Mouse (Mus musculus): Measurements from ENCODE around the gene Prok2. TPM values are rescaled to one million over a fixed set of nuclear protein-coding genes. Genes with fewer than 3 reads are reported as not detected.

Prok2 gene
- polyA plus RNA-seq, 1 experiment from 2014 or later: 0.27 TPM

DNA sequence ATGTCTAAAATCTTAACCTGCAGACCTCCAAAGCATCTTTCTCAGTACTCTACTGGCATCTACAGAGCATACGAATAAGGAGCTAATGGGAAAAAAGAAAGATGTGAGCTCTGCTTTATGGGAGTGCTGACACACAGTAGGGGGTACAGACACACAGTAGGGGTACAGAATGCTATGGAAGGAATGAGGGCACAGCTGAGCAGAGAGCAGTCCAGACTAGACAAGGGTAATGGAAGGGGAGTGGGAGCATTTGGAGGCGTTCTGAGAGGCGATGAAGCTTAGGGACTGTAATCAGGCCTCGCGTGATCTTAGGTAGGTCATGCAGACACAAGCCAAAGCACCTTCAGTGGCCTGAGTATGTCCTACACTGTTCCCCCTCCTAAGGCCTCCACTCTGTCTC lies 42.2 kb downstream of the Prok2 start:
- Histone ChIP-seq H3K27ac (ENCODE audit: low read length) (no peak overlapping the region), H3K9me3 (replicated peaks; ENCODE audit: control insufficient read depth, low read length) (0 out of 2 replicates have a peak, but pooled peaks cover 4% of the 10 kb centered on the region), H3K9ac (ENCODE audit: low read length) (no peak overlapping the region), H3K4me3 (replicated peaks; ENCODE audit: low read length) (no peak overlapping the region), H3K27me3 (ENCODE audit: control insufficient read depth, insufficient read depth, low read length) (no peaks in the 10 kb centered on the region), H3K4me2 (ENCODE audit: low read depth, low read length) (no peak overlapping the region), H3K4me1 (ENCODE audit: control insufficient read depth, insufficient read depth, low read length) (no peaks in the 10 kb centered on the region), H3K36me3 (ENCODE audit: control insufficient read depth, insufficient read depth, low read length) (no peaks in the 10 kb centered on the region)
- 92% methylated on average over 5 of the region's 5 CpGs for WGBS
- no peak for ATAC-seq (ENCODE audit: insufficient read depth, low FRiP score)

GRCm38 (mm10) chr6:99678108-99678507 lies 48.1 kb downstream of the Prok2 start:
- H3K36me3 ChIP-seq (ENCODE audit: control insufficient read depth, insufficient read depth, low read length): no peaks in the 10 kb centered on the region
- WGBS: 83% methylated on average over 11 of the region's 11 CpGs
- H3K27me3 ChIP-seq (ENCODE audit: control insufficient read depth, insufficient read depth, low read length): no peaks in the 10 kb centered on the region
- no peak overlapping the region for H3K9ac ChIP-seq (ENCODE audit: low read length)
- H3K4me3 ChIP-seq (replicated peaks; ENCODE audit: low read length): no peak overlapping the region
- H3K9me3 ChIP-seq (replicated peaks; ENCODE audit: control insufficient read depth, low read length): no peaks in the 10 kb centered on the region
- H3K4me2 ChIP-seq (ENCODE audit: low read depth, low read length): no peak overlapping the region
- 0 out of 2 replicates have a peak, but pooled peaks cover 3% of the 10 kb centered on the region for H3K4me1 ChIP-seq (ENCODE audit: control insufficient read depth, insufficient read depth, low read length)
- no peak for ATAC-seq (ENCODE audit: insufficient read depth, low FRiP score)
- no peak overlapping the region for H3K27ac ChIP-seq (ENCODE audit: low read length)

DNA sequence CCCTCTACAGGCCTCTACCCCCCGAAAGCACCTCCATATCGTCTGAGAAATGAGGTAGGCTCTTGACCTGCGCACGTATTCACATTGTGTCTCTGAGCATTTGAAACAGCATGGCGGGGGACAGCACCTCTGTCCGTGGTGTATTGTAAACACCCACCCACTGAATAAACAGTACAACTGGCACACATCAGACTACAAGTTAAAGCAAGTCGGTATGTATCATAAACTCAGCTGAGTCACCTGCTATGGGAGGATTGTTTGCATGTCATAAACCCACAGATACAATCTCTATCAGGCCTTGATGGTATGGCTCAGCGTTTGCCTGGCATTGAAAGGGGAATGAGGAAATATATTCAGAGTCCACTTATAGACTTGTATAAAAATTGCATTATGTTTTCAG lies 48.9 kb downstream of the Prok2 start:
- ATAC-seq (ENCODE audit: insufficient read depth, low FRiP score): peak; percentile 21; the same call in 1 of the 2 replicates

DNA sequence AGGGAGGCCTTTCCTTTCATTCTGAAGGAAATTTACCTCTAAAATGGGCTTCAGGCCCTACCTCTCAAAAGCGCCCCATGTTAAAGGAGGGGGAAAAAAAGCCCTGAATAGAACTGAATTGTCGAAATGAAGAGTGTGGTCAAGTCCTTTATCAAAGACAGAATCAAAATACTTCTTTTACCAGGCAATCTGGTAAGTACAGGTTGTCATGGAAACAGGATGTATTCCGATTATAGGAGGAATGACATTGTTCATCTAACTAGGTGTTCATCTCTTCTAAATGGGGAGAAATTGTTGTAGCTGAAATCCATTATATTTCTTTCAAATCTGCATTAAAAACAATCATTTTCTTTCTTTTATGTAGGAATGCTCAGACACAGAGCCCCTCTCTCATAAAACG lies 51.7 kb downstream of the Prok2 start:
- H3K4me3 ChIP-seq (replicated peaks; ENCODE audit: low read length): no peak overlapping the region
- WGBS: 84% methylated on average over 4 of the region's 4 CpGs
- H3K4me2 ChIP-seq (ENCODE audit: low read depth, low read length): no peak overlapping the region
- H3K27ac ChIP-seq (ENCODE audit: low read length): no peak overlapping the region
- no peaks in the 10 kb centered on the region for H3K9me3 ChIP-seq (replicated peaks; ENCODE audit: control insufficient read depth, low read length)
- H3K9ac ChIP-seq (ENCODE audit: low read length): no peak overlapping the region
- no peak for ATAC-seq (ENCODE audit: insufficient read depth, low FRiP score)
- H3K36me3 ChIP-seq (ENCODE audit: control insufficient read depth, insufficient read depth, low read length): no peaks in the 10 kb centered on the region
- 0 out of 2 replicates have a peak, but pooled peaks cover 3% of the 10 kb centered on the region for H3K4me1 ChIP-seq (ENCODE audit: control insufficient read depth, insufficient read depth, low read length)
- no peaks in the 10 kb centered on the region for H3K27me3 ChIP-seq (ENCODE audit: control insufficient read depth, insufficient read depth, low read length)

More for the DNA sequence above, 48.9 kb downstream of the Prok2 start:
- Histone ChIP-seq H3K4me3 (replicated peaks; ENCODE audit: low read length) (no peak overlapping the region), H3K27me3 (ENCODE audit: control insufficient read depth, insufficient read depth, low read length) (no peaks in the 10 kb centered on the region), H3K9ac (ENCODE audit: low read length) (no peak overlapping the region), H3K4me1 (ENCODE audit: control insufficient read depth, insufficient read depth, low read length) (0 out of 2 replicates have a peak, but pooled peaks cover 3% of the 10 kb centered on the region), H3K4me2 (ENCODE audit: low read depth, low read length) (no peak overlapping the region), H3K36me3 (ENCODE audit: control insufficient read depth, insufficient read depth, low read length) (no peaks in the 10 kb centered on the region), H3K27ac (ENCODE audit: low read length) (no peak overlapping the region), H3K9me3 (replicated peaks; ENCODE audit: control insufficient read depth, low read length) (no peaks in the 10 kb centered on the region)
- 61% methylated on average over 8 of the region's 8 CpGs for WGBS

- no peak for ATAC-seq (ENCODE audit: insufficient read depth, low FRiP score)
- Histone ChIP-seq H3K4me1 (ENCODE audit: control insufficient read depth, insufficient read depth, low read length) (no peaks in the 10 kb centered on the region), H3K27ac (ENCODE audit: low read length) (no peak overlapping the region), H3K4me2 (ENCODE audit: low read depth, low read length) (no peak overlapping the region), H3K27me3 (ENCODE audit: control insufficient read depth, insufficient read depth, low read length) (no peaks in the 10 kb centered on the region), H3K4me3 (replicated peaks; ENCODE audit: low read length) (no peak overlapping the region), H3K9ac (ENCODE audit: low read length) (no peak overlapping the region), H3K36me3 (ENCODE audit: control insufficient read depth, insufficient read depth, low read length) (no peaks in the 10 kb centered on the region), H3K9me3 (replicated peaks; ENCODE audit: control insufficient read depth, low read length) (no peaks in the 10 kb centered on the region)
- WGBS: 60% methylated on average over 3 of the region's 3 CpGs
Observed at GRCm38 (mm10) chr6:99671768-99672167, 54.4 kb downstream of the Prok2 start.

DNA sequence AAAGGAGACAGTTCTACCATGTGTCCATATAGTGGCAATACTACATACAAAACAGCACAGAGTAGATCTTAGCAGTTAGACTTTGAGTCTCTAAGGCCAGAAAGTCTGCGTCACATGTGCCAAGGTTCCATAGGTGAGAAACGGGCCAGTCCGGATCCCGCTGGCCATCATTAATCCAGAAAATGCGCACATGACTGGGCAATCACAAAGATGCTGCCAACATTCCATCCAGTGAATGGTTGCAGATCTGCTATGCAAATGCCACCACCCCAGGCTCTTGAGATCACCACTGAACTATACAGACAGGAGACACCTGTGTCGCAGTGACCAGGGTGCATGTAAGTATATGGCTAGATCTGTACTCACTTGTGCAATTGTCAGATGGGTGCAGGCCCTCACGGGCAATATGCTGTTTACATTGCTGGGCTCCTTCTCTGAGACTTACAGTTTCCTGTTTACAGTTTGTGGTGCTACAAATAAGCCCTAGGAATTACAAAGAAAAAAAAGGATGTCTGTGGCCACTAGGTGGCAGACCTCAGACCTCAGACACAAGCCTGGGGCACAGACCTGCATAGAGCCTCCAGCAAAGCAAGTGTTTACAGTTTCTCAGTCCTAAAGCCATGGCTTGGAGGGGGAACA lies 55.6 kb downstream of the Prok2 start:
- 0 out of 2 replicates have a peak, but pooled peaks have one; percentile 33 for ATAC-seq (ENCODE audit: insufficient read depth, low FRiP score)
- no peaks in the 10 kb centered on the region for H3K27me3 ChIP-seq (ENCODE audit: control insufficient read depth, insufficient read depth, low read length)
- no peaks in the 10 kb centered on the region; the same call in 1 of the 2 replicates for H3K4me1 ChIP-seq (ENCODE audit: control insufficient read depth, insufficient read depth, low read length)
- H3K9me3 ChIP-seq (replicated peaks; ENCODE audit: control insufficient read depth, low read length): no peaks in the 10 kb centered on the region
- H3K9ac ChIP-seq (ENCODE audit: low read length): no peak overlapping the region
- H3K36me3 ChIP-seq (ENCODE audit: control insufficient read depth, insufficient read depth, low read length): no peaks in the 10 kb centered on the region
- WGBS: 78% methylated on average over 7 of the region's 7 CpGs
- H3K4me3 ChIP-seq (replicated peaks; ENCODE audit: low read length): no peak overlapping the region
- no peak overlapping the region for H3K27ac ChIP-seq (ENCODE audit: low read length)
- no peak overlapping the region for H3K4me2 ChIP-seq (ENCODE audit: low read depth, low read length)

DNA sequence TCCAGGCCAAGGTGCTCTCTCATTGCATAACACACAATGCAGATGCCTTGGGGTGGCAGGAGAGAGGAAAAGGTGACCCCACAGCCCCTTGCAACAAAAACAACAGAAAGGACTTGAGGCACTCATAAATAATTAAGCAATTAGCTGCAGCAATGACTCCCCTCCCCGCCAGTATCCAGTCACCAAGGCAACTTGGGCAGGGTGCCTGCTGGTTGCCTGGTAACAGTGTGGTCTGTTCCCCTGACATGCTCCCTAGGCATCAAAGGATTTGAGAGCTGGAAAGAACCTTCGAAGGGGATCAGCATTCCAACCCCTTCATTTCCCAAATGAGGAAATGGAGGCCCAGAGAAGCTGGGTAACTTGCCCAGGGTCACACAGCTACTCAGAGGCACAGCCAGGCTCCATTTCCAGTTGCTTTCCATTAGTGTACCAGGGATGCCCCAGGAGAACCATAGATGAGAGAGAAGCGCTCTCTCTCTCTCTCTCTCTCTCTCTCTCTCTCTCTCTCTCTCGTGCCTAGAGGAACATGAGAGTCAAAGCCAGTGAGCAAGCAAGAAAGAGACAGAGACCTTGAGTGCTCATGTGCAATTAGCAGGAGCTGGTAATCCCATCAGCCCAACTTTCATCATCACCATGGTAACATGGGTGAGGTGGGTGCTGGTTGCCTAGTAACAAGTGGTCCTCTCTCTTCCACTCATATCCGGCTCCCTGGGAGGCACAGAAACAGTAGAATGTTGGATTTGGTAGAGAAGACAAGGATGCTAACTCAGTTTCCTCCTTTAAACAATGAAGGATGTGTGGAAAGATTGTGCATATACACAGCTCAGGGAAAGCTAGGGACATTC lies 56.5 kb downstream of the Prok2 start:
- no peak for ATAC-seq (ENCODE audit: insufficient read depth, low FRiP score)
- no peaks in the 10 kb centered on the region for H3K36me3 ChIP-seq (ENCODE audit: control insufficient read depth, insufficient read depth, low read length)
- no peak overlapping the region for H3K4me3 ChIP-seq (replicated peaks; ENCODE audit: low read length)
- 56% methylated on average over 5 of the region's 5 CpGs for WGBS
- no peak overlapping the region for H3K4me2 ChIP-seq (ENCODE audit: low read depth, low read length)
- H3K9ac ChIP-seq (ENCODE audit: low read length): no peak overlapping the region
- no peaks in the 10 kb centered on the region; the same call in 1 of the 2 replicates for H3K4me1 ChIP-seq (ENCODE audit: control insufficient read depth, insufficient read depth, low read length)
- no peaks in the 10 kb centered on the region for H3K27me3 ChIP-seq (ENCODE audit: control insufficient read depth, insufficient read depth, low read length)
- no peaks in the 10 kb centered on the region for H3K9me3 ChIP-seq (replicated peaks; ENCODE audit: control insufficient read depth, low read length)
- H3K27ac ChIP-seq (ENCODE audit: low read length): no peak overlapping the region

DNA sequence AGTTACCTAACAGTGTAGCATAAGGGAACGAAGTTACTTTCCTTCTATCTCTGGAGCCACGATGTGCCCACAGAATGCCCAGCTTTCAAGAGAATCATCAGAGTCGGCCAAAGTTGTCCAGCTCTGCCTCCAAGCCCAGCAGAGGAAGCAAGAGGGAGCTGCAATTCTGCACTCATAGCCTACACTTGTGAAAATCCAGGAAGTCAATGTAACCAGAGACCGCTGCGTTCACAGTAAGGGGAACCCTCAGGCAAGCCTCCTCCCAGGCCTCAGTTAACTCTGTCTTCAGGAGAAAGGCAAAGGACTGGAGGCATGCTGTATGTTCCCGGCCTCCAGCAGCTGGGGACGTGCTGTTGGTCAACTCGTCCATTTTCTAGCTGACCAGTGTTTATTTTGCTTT lies 58.9 kb downstream of the Prok2 start:
- H3K4me2 ChIP-seq (ENCODE audit: low read depth, low read length): peak overlapping the region; percentile 91
- no peak for ATAC-seq (ENCODE audit: insufficient read depth, low FRiP score)
- H3K36me3 ChIP-seq (ENCODE audit: control insufficient read depth, insufficient read depth, low read length): no peaks in the 10 kb centered on the region
- no peaks in the 10 kb centered on the region for H3K9me3 ChIP-seq (replicated peaks; ENCODE audit: control insufficient read depth, low read length)
- no peaks in the 10 kb centered on the region; the same call in 1 of the 2 replicates for H3K4me1 ChIP-seq (ENCODE audit: control insufficient read depth, insufficient read depth, low read length)
- 34% methylated on average over 8 of the region's 8 CpGs for WGBS
- H3K9ac ChIP-seq (ENCODE audit: low read length): peak overlapping the region; percentile 83; the same call in 1 of the 2 replicates
- peak overlapping the region; percentile 73; the same call in 1 of the 2 replicates for H3K4me3 ChIP-seq (replicated peaks; ENCODE audit: low read length)
- 0 out of 2 replicates have a peak, but pooled peaks cover 3% of the 10 kb centered on the region for H3K27me3 ChIP-seq (ENCODE audit: control insufficient read depth, insufficient read depth, low read length)
- peak overlapping the region; percentile 10 for H3K27ac ChIP-seq (ENCODE audit: low read length)
